Mouse (Mus musculus) thymus, postnatal 0 days (tissue): ENCODE data around the gene Wdr6. TPM values are rescaled to one million over a fixed set of nuclear protein-coding genes. Genes with fewer than 3 reads are reported as not detected.
A peak's percentile ranks its signal among the peaks of the same experiment; 100 is the strongest.

Source experiments
- DNase-seq: peaks from one replicate; pipeline ENCODE4 v3.0.0-alpha.2; 2015; ENCODE audit warnings: low spot score
- microRNA counts: library from miRNA; unstranded; fragments of <30 nt; microRNA quantifications from one replicate; lab custom pipeline; 2015
- microRNA-seq: library from miRNA; unstranded; fragments of <30 nt; microRNA quantifications from one replicate; pipeline ENCODE4, GENCODE M21; 2016; ENCODE audit warnings: borderline number of aligned reads
- polyA plus RNA-seq: library from polyadenylated mRNA; unstranded; fragments of >200 nt; fragmentation: Nextera tagmentation; extraction: Ambion mirVana; gene quantifications from 2 replicates; pipeline ENCODE4 v1.2.1, GENCODE M21; 2015

The Wdr6 gene
- polyA plus RNA-seq, 1 experiment from 2014 or later = 44.3 TPM

- no peak for DNase-seq
These were observed 53.1 kb downstream of the Wdr6 start for GRCm38 (mm10) chr9:108525400-108525799.

- no peak for DNase-seq
These were observed 55.2 kb downstream of the Wdr6 start for GRCm38 (mm10) chr9:108523341-108523740.

MicroRNAs encoded within 50 kb of the gene (microRNA counts, 519-probe panel; counts per million panel counts)
- microRNA mmu-miR-191 (lab: Ali Mortazavi, UCI) (5,703 counts per million, percentile 88 among the panel's probes with 10 or more counts), microRNA mmu-miR-425 (lab: Ali Mortazavi, UCI) (5,202 counts per million, percentile 85 among the panel's probes with 10 or more counts)

Small RNA genes within 50 kb of the gene (microRNA-seq; reads per million reads assigned to microRNA genes)
- gene Gm24083 (not detected), gene Mir191 (not detected), gene Mir425 (5,744 reads per million, percentile 88 among the genes with 10 or more reads in this experiment)

Other genes starting within 250 kb of the Wdr6 start
- gene Gpx1, start 239.8 kb downstream of the Wdr6 start, polyA plus RNA-seq = 862 and 915 TPM in 2 replicates
- gene Usp4, start 230.9 kb downstream of the Wdr6 start, polyA plus RNA-seq = 83.7 and 93.1 TPM in 2 replicates
- 0.57 and 0.99 TPM in 2 replicates for gene 1700102P08Rik, start 185.9 kb downstream of the Wdr6 start, polyA plus RNA-seq
- 0.15 and 0.20 TPM in 2 replicates for gene Ccdc36, start 150.3 kb downstream of the Wdr6 start, polyA plus RNA-seq
- gene BC048562, start 142.3 kb downstream of the Wdr6 start, polyA plus RNA-seq = not detected in 2 replicates
- gene Ccdc71, start 118.2 kb downstream of the Wdr6 start, polyA plus RNA-seq = 51.0 and 54.2 TPM in 2 replicates
- 9.5 and 11.2 TPM in 2 replicates for gene Klhdc8b, start 117.2 kb downstream of the Wdr6 start, polyA plus RNA-seq
- 3.9 and 4.4 TPM in 2 replicates for gene Lamb2, start 99.0 kb downstream of the Wdr6 start, polyA plus RNA-seq
- 52.3 and 57.7 TPM in 2 replicates for gene Usp19, start 88.1 kb downstream of the Wdr6 start, polyA plus RNA-seq
- 113 and 119 TPM in 2 replicates for gene Qars, start 71.0 kb downstream of the Wdr6 start, polyA plus RNA-seq
- gene Qrich1, start 61.9 kb downstream of the Wdr6 start, polyA plus RNA-seq = 84.5 and 96.7 TPM in 2 replicates
- 161 and 172 TPM in 2 replicates for gene Impdh2, start 18.5 kb downstream of the Wdr6 start, polyA plus RNA-seq
- 96.1 and 101 TPM in 2 replicates for gene Ndufaf3, start 11.3 kb downstream of the Wdr6 start, polyA plus RNA-seq
- gene Dalrd3, start 8.9 kb downstream of the Wdr6 start, polyA plus RNA-seq = 115 and 120 TPM in 2 replicates
- gene P4htm, start 18.9 kb upstream of the Wdr6 start, polyA plus RNA-seq = 3.5 and 3.7 TPM in 2 replicates
- gene Arih2, start 70.6 kb upstream of the Wdr6 start, polyA plus RNA-seq = 44.7 and 49.1 TPM in 2 replicates
- 40.9 and 43.4 TPM in 2 replicates for gene Slc25a20, start 83.3 kb upstream of the Wdr6 start, polyA plus RNA-seq
- gene Prkar2a, start 110.6 kb upstream of the Wdr6 start, polyA plus RNA-seq = 5.8 and 7.7 TPM in 2 replicates
- 40.9 and 49.8 TPM in 2 replicates for gene Ip6k2, start 205.1 kb upstream of the Wdr6 start, polyA plus RNA-seq
- gene Nckipsd, start 229.6 kb upstream of the Wdr6 start, polyA plus RNA-seq = 5.7 and 6.4 TPM in 2 replicates
- gene Celsr3, start 247.6 kb upstream of the Wdr6 start, polyA plus RNA-seq = 0.01 and 0.08 TPM in 2 replicates